Mouse (Mus musculus): ENCODE results near the gene Cacna2d3.

Gene Cacna2d3

DNA sequence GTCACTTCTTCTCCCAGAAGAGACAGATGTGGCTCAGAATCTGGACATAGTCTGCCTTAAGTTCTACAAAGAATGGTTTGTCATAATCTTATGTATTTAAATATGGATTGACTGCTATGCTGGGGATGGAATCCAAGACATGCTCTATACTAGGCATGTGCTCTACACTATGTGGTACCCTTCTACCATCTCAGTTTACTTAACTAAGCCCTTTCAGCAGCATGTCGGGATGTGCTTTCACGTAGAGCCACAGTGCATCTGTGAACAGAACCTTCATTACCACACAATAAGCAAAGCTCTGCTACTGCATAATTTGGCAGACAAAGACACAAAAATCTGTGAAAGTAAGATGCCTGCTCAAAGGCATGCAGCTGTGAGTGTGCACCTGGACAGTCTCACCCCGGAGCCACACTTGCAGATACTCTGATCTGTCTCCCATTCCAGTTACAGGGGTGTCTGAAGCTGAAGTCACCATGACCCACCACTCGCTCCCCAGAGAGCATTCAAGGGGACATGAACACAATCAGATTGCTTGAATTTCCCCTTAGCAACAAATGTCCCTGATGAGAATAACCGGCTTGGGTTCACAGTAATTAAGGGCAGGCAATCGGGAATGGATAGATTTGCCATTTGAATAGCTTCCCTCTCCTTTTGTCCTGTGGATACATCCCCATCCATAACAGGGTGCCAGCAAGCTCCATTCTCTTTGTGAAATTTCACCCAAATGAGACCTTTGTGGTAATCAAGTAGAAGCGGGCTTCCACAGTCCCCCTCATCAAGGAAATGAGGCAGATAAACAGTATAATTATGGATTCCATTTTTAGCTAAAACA is 773.4 kb downstream of the Cacna2d3 start:
- DNase-seq (ENCODE audit: low read depth, low spot score): no peak

DNA sequence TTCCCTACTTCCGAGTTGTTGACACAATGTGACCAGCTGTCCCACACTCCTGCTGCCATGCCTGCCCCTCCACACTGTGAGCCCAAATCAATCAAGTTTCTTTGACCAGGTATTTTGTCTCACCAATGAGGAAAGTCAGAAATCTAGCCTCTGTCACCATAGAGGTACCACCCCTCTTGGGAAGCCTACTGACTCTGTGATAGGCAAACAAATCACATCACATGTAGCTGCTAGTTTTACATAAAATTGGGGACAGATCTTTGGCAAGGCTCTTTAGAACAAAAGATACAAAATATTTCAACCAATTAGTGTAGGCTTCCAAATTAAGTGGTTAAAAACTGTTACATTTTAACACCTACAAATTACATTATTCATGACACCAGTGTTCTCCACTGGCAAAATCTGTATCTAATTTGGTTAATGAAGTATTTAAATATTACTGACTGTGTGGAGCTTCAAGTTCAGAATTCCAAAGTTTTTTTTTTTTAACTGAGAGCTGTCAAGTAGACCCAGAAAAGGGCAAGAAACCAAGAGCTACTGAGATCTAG is 788.8 kb downstream of the Cacna2d3 start:
- DNase-seq (ENCODE audit: low read depth, low spot score): no peak

DNA sequence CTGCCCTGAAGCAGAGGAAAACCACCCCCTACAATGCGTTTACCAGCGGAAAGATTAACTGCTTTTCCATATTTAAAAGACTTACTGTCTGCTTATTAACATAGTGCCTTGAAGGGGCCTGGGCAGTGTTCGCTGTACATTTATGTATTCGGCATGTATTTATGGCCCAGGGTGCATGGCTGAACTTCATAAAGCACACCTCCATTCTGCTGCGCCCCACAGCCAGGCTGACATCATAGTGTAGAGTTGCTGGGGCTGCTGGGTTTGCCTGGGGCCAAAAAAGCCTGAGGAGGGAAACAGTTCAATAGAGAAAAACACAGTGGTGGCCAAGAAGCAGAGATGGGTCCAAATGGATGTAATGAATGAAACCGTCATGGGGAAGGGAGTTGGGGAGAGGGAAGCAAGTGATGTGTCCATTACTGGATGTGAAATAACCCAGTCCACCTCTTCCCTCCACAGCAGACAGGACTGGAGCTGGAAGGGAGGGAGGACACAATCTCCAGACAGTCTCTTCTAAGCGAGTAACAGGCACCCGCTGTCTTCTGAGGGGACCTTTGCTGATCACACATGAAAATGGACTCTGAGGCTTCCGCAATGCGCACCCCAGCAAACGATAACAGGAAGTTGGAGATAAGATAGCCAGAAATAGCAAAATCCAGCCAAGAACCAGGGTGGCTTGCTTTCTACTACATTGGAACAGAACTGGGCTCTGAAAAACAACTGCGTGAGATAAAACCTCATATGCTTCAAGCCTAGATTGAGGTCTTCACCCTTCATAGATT is 798.3 kb downstream of the Cacna2d3 start:
- no peak for DNase-seq (ENCODE audit: low read depth, low spot score)

DNA sequence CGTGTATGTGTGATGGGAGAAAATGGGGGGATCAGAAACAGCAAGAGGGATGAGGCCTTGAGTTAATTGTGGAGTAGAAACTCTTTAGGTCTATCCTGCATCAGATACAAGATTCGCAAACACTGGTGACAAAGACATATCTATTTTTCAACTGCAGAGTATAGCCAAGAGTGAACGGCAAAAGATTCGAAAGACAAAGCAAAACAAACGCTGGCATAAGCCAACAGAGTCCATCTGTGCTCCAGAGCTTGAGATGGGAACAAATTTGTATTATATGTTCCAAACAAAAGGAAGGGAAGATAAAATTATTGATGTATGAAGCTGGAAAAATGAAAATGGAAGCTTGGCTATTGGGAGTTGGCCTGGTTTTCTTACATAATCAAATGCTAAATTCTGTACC is 802.8 kb downstream of the Cacna2d3 start:
- no peak for DNase-seq (ENCODE audit: low read depth, low spot score)

DNA sequence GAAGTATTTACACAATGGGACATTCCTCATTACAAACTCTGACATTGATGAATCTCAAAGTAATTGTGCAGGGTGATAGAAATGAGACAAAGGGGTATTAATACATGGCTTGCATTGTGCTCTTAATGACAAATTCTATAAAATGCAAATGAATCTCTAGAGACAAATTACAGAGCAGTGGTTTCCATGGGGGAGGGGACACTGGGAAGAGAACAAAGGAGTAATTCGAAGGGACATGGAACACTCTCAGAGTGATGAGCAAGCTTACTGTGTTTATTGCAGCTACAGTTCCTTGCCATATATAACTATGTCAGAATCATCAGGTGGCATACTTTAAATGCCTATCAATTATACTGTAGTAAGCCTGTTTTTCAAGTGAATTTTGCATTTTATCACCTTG is 806.7 kb downstream of the Cacna2d3 start:
- DNase-seq (ENCODE audit: low read depth, low spot score): no peak

DNA sequence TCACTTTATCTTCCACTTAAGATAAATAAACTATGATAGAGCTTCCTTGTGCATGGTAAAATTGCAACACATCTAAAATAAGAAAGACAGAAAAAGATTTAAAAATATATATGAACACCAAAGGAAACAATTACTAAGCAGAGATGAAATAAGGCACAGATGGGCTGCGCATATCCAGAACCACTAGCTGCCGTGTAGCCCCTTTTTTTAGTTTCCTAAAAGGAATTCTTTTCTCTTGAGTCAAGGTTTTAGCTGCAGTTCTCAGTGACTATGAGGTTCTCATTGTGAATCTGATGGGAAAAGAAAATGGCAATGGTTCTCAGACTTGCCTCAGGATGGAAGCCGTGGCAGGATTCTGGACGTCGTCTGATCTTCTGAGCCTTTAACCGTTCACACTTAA is 814.0 kb downstream of the Cacna2d3 start:
- DNase-seq (ENCODE audit: low read depth, low spot score): no peak

DNA sequence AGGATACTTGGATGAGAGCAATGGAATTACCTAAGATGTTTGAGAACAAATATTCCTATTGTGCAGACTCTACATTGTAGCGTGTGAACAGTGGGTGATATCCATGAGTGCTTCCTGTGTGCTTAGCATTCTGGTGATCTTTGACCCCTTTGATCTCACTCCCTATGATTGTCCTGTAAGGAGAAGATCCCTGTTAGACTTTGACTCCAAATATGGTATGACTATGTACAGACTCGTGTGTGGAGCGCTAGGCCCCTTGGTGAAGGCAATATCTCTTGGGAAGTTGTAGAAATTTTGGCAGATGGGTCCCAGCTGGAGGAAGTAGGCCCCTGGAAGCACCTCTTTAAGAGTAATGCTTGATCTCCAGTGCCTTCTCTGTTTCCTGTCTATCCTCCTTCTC is 829.1 kb downstream of the Cacna2d3 start:
- DNase-seq (ENCODE audit: low read depth, low spot score): no peak

DNA sequence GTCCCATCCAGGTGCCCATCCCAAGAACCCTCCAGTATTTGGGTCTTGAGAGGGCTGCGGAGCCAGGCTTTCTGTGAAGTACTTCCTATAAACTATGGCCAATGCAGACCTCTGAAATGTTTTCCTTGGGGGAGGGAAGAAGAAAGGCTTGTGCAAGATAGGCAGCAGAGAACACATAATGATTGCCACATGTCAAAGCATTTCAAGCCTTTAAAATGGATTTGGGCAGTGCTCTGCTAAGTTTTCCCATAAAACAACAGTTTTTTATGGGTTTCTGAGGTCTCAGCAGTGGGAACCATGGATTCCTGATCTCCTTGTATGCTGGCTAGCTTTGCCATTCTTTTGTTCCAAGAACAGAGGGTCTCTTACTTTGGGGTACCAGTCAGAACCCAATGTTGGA is 834.3 kb downstream of the Cacna2d3 start:
- DNase-seq (ENCODE audit: low read depth, low spot score): no peak

DNA sequence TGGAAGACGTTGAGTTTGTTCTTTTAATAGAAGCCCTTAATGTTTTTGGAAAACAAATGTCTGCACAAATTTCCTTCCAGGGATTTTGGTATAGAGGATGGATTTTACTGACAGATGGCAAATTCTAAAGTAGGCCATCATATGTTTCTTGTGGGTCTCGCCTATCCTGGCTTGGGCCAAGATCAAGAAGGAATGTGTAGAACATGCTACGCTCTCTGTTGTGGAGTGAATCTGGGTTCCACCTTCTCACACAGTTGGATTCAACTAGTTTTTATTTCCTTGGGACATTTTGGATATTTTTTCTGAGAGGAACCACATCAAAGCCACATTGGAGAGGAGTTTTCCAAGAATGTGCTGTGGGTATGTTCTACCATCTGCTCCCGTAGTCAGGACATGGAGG is 835.0 kb downstream of the Cacna2d3 start:
- DNase-seq (ENCODE audit: low read depth, low spot score): no peak

DNA sequence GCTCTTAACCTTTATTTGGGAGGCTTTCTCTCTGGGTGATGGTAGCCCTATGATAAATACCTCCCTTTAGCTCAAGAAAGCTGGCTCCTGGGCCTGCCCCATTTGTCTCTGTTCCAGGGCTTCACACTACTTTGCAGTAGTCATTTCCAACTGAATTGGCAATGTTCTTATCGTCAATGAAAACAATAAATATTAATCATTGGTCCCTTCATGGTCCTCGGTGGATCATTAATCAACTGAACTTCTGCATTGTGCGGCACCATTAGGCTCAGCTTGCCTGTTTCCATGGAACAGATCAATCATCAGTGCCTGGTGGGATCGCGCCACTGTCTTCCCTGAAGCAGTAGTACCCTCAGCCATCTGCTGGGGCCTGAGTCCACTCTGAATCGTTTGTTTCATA is 850.7 kb downstream of the Cacna2d3 start:
- DNase-seq (ENCODE audit: low read depth, low spot score): no peak

DNA sequence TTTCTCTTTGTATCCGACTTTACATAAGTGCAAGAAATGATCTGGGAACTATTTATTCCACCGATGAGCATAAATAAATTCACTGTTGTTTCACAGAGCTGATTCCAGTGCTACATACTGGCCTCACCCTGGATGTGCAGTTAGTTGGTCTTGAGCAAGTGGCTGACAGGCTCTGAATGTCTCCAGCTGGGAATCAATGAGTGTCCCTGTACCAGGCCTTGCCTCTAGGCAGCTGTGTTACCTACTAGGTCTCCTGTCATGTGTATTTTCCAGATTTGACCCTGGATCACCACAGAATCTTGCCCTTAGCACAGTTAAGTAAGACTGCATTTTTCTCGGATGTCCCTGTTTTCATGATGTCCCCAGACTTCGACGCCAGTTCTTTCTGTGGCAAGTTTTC is 851.3 kb downstream of the Cacna2d3 start:
- DNase-seq (ENCODE audit: low read depth, low spot score): no peak

DNA sequence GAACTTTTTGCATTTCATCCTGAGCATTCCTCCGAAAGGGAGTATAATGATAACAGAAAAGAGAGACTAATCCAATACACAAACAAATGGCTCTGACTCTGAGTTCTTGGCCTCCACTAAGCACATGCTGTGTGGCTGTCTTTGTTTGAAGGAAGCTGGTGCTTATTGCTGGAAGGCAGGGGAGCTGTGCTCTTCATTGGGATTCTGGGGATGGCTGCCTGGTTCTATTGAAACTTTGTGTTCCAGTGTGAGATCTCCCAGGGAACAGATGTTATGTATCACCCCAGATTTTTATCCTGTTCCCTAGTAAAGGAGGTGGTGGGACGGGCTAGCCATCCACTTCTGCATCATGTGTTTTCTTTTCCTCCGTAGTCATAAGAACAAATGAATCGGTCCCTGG is 856.7 kb downstream of the Cacna2d3 start:
- no peak for DNase-seq (ENCODE audit: low read depth, low spot score)

DNA sequence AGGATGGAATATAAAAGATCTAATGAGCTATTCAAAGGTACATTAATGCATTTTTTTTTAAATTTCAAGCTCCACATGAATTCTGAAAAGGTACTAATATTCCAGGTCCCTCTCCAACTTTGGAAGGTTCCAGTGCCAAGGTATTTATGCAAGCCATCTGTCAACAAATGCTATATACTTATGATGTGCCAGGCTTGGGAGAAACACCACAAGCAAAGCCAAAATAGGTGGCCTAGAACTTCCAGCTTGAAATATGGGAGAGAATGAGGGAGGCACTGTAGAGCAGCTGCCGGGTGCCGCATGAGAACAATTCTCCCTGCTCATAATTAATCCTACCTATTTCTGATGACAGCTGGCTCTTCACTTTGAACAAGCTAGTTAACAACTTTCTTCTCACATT is 860.5 kb downstream of the Cacna2d3 start:
- DNase-seq (ENCODE audit: low read depth, low spot score): no peak

Data from skeletal muscle tissue, adult 2 months (tissue).